Mouse (Mus musculus): Measurements from ENCODE around the gene Bpi. TPM values are rescaled to one million over a fixed set of nuclear protein-coding genes. Genes with fewer than 3 reads are reported as not detected.
A peak's percentile ranks its signal among the peaks of the same experiment; 100 is the strongest.

Bpi gene
- polyA plus RNA-seq, 1 experiment = 0.06 TPM

DNA sequence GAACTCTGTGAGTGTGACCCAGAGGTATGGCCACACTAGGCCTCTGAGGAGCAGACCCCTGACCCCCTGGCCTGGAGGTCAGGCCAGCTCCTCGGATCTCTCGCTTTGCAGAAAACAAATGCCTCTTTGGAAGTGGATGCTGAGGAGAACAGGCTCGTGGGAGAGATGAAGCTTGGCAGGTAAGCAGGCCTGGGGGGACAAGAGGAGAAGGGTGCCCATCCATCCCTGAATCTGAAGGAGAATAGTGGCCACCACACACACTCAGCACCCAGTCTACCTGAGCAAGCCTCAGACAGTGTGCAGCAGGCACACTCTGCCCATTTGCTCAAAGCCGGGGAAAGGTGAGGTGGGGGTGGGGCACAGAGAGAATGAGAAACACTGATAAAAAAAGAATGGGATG lies 17.9 kb downstream of the Bpi start:
- TF ChIP-seq POLR2A (IDR thresholded peaks at IDR 0.05; ENCODE audit: low read depth, low read length) (no peak), CTCF (conservative IDR thresholded peaks at IDR 0.05; ENCODE audit: insufficient read depth, insufficient read length, low read depth, low read length) (no peak)
- no peak for DNase-seq
- H3K27ac ChIP-seq (ENCODE audit: insufficient read depth, low read depth, low read length) = no peak overlapping the region
- no peaks in the 10 kb centered on the region for H3K4me1 ChIP-seq (ENCODE audit: control insufficient read depth, insufficient read depth, low read length)
- H3K27me3 ChIP-seq (replicated peaks; ENCODE audit: control insufficient read depth, insufficient read depth, low read length) = no peaks in the 10 kb centered on the region
- WGBS = 83% methylated on average over 4 of the region's 4 CpGs
- no peak overlapping the region for H3K4me3 ChIP-seq (ENCODE audit: insufficient read depth, low read depth, low read length)
- no peaks in the 10 kb centered on the region for H3K36me3 ChIP-seq (ENCODE audit: control insufficient read depth, insufficient read depth, low read length)

DNA sequence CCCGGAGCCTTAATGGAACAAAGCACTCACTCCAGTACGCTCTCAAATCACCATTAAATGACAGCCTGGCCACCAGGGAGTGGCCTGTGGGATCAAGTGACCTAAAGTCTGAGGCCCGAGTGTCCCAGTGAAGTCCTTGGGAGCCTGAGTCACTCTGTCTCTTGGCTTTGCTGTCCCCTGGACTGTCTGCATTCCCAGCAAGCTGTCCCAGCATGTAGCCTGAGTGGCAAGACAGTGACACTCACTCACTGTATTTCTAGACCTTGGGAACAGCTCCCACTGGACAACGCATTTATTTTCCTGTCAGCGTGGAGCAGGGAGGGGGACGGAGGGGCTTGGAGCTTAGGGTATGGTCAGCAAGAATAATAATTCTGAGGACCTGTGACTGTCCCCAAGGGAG lies 18.6 kb downstream of the Bpi start:
- no peak for TF ChIP-seq CTCF (conservative IDR thresholded peaks at IDR 0.05; ENCODE audit: insufficient read depth, insufficient read length, low read depth, low read length)
- no peak for TF ChIP-seq POLR2A (IDR thresholded peaks at IDR 0.05; ENCODE audit: low read depth, low read length)
- H3K27me3 ChIP-seq (replicated peaks; ENCODE audit: control insufficient read depth, insufficient read depth, low read length) = no peaks in the 10 kb centered on the region
- H3K4me1 ChIP-seq (ENCODE audit: control insufficient read depth, insufficient read depth, low read length) = no peaks in the 10 kb centered on the region
- WGBS = 74% methylated on average over 6 of the region's 6 CpGs
- H3K4me3 ChIP-seq (ENCODE audit: insufficient read depth, low read depth, low read length) = no peak overlapping the region
- H3K36me3 ChIP-seq (ENCODE audit: control insufficient read depth, insufficient read depth, low read length) = no peaks in the 10 kb centered on the region
- DNase-seq = no peak
- H3K27ac ChIP-seq (ENCODE audit: insufficient read depth, low read depth, low read length) = no peak overlapping the region

GRCm38 (mm10) chr2:158276878-158277277 lies 19.0 kb downstream of the Bpi start:
- 77% methylated on average over 4 of the region's 4 CpGs for WGBS
- Histone ChIP-seq H3K4me3 (ENCODE audit: insufficient read depth, low read depth, low read length) (no peak overlapping the region), H3K27me3 (replicated peaks; ENCODE audit: control insufficient read depth, insufficient read depth, low read length) (no peaks in the 10 kb centered on the region), H3K36me3 (ENCODE audit: control insufficient read depth, insufficient read depth, low read length) (no peaks in the 10 kb centered on the region), H3K4me1 (ENCODE audit: control insufficient read depth, insufficient read depth, low read length) (no peaks in the 10 kb centered on the region), H3K27ac (ENCODE audit: insufficient read depth, low read depth, low read length) (no peak overlapping the region)
- TF ChIP-seq POLR2A (IDR thresholded peaks at IDR 0.05; ENCODE audit: low read depth, low read length) = no peak
- no peak for TF ChIP-seq CTCF (conservative IDR thresholded peaks at IDR 0.05; ENCODE audit: insufficient read depth, insufficient read length, low read depth, low read length)
- peak; percentile 17 for DNase-seq

DNA sequence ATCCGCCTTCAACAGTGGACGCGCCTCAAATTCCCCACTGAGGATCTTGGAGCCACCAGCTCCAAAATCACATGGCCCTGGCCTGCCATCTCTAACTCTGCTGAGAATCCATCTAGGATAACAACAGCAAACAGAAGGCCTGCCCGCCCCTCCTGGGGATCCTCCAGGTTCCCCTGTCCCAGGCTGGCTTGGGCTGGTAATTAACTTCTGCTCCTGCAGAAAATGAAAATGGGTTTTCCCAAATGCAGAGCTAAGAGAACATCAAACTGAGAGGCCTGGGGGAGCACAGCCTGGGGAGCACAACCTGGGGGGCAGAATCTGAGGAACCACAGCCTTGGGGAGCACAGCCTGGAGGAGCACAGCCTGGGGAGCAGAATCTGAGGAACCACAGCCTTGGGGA lies 21.8 kb downstream of the Bpi start:
- no peak for TF ChIP-seq CTCF (conservative IDR thresholded peaks at IDR 0.05; ENCODE audit: insufficient read depth, insufficient read length, low read depth, low read length)
- no peak for TF ChIP-seq POLR2A (IDR thresholded peaks at IDR 0.05; ENCODE audit: low read depth, low read length)
- no peak for DNase-seq
- H3K36me3 ChIP-seq (ENCODE audit: control insufficient read depth, insufficient read depth, low read length) = no peaks in the 10 kb centered on the region
- H3K4me3 ChIP-seq (ENCODE audit: insufficient read depth, low read depth, low read length) = no peak overlapping the region
- H3K4me1 ChIP-seq (ENCODE audit: control insufficient read depth, insufficient read depth, low read length) = no peaks in the 10 kb centered on the region
- no peaks in the 10 kb centered on the region for H3K27me3 ChIP-seq (replicated peaks; ENCODE audit: control insufficient read depth, insufficient read depth, low read length)
- no peak overlapping the region for H3K27ac ChIP-seq (ENCODE audit: insufficient read depth, low read depth, low read length)
- WGBS = 98% methylated on average over 4 of the region's 4 CpGs

DNA sequence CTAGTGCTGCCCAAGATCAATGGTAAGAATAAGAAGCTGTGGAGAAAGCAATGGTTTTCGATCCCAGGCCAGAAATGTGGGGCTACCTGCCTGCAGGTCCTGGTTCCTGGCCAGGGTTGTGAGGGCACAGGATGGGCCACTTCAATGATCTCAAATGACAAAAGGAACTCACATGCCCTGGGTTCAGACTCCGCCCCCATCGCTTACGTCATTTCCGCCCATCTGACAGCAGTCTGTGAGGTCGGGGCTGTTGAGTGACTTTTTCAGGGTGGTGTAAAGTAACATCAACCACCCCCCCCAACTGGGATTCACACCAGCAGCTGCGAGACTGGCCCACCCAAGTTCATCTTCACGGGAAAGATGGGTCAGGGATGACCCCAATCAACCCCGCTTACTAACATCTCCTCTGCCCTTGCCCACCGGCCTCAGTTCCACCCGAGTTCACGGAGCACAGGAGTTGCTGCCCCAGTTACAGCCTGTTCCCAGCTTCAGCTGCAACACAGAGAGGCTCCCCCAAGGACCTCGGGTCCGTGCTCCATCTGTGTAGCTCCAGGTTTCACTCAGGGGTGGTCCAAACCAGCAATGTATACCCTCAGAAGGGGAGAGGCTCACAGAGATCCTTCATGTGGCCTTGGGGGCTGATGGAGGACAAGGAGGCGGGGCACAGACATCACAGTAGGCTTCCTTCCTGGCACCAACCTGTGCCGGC lies 23.8 kb downstream of the Bpi start:
- no peaks in the 10 kb centered on the region for H3K4me1 ChIP-seq (ENCODE audit: control insufficient read depth, insufficient read depth, low read length)
- H3K27ac ChIP-seq (ENCODE audit: insufficient read depth, low read depth, low read length) = no peak overlapping the region
- H3K36me3 ChIP-seq (ENCODE audit: control insufficient read depth, insufficient read depth, low read length) = no peaks in the 10 kb centered on the region
- TF ChIP-seq CTCF (conservative IDR thresholded peaks at IDR 0.05; ENCODE audit: insufficient read depth, insufficient read length, low read depth, low read length) (no peak), POLR2A (IDR thresholded peaks at IDR 0.05; ENCODE audit: low read depth, low read length) (no peak)
- DNase-seq = no peak
- no peaks in the 10 kb centered on the region for H3K27me3 ChIP-seq (replicated peaks; ENCODE audit: control insufficient read depth, insufficient read depth, low read length)
- WGBS = 59% methylated on average over 16 of the region's 16 CpGs
- no peak overlapping the region for H3K4me3 ChIP-seq (ENCODE audit: insufficient read depth, low read depth, low read length)

- H3K27me3 ChIP-seq (replicated peaks; ENCODE audit: control insufficient read depth, insufficient read depth, low read length) = no peaks in the 10 kb centered on the region
- no peak overlapping the region for H3K4me3 ChIP-seq (ENCODE audit: insufficient read depth, low read depth, low read length)
- no peaks in the 10 kb centered on the region for H3K4me1 ChIP-seq (ENCODE audit: control insufficient read depth, insufficient read depth, low read length)
- TF ChIP-seq CTCF (conservative IDR thresholded peaks at IDR 0.05; ENCODE audit: insufficient read depth, insufficient read length, low read depth, low read length) = no peak
- no peak for TF ChIP-seq POLR2A (IDR thresholded peaks at IDR 0.05; ENCODE audit: low read depth, low read length)
- H3K27ac ChIP-seq (ENCODE audit: insufficient read depth, low read depth, low read length) = no peak overlapping the region
- DNase-seq = no peak
- 77% methylated on average over 7 of the region's 7 CpGs for WGBS
- H3K36me3 ChIP-seq (ENCODE audit: control insufficient read depth, insufficient read depth, low read length) = no peaks in the 10 kb centered on the region
Measured at GRCm38 (mm10) chr2:158283136-158283535, 25.2 kb downstream of the Bpi start.

DNA sequence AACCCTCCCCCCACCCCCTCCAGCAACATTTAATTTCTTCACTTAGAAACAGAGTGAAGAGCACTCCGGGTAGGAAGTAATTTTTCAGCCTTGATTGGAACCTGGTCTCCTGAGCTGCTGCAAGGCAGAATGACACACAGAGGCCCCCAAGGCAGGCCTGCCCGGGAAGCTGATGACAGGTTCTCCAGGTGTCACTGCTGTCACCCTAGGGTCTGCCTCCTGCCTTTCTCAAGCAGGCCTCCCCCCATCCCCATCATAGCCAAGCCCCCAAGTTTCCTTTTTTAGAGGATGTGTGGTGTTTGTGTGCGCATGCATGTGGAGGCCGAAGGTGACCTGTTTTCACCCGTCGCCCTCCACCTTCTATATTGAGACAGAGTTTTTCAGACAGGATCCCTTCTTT lies 25.9 kb downstream of the Bpi start:
- TF ChIP-seq CTCF (conservative IDR thresholded peaks at IDR 0.05; ENCODE audit: insufficient read depth, insufficient read length, low read depth, low read length) (no peak), POLR2A (IDR thresholded peaks at IDR 0.05; ENCODE audit: low read depth, low read length) (no peak)
- H3K27me3 ChIP-seq (replicated peaks; ENCODE audit: control insufficient read depth, insufficient read depth, low read length) = no peaks in the 10 kb centered on the region
- H3K36me3 ChIP-seq (ENCODE audit: control insufficient read depth, insufficient read depth, low read length) = no peaks in the 10 kb centered on the region
- no peak overlapping the region for H3K4me3 ChIP-seq (ENCODE audit: insufficient read depth, low read depth, low read length)
- 85% methylated on average over 6 of the region's 6 CpGs for WGBS
- no peak overlapping the region for H3K27ac ChIP-seq (ENCODE audit: insufficient read depth, low read depth, low read length)
- DNase-seq = no peak
- no peaks in the 10 kb centered on the region for H3K4me1 ChIP-seq (ENCODE audit: control insufficient read depth, insufficient read depth, low read length)

Data from kidney, adult 2 months (tissue).